Mouse (Mus musculus) frontal cortex, postnatal 36 days (tissue): ENCODE data around the gene Sprr4.
"Not testable (repeated sequence)": the region's sequence is repeated elsewhere in the genome, so short reads cannot be mapped to it uniquely, and the experiment has no call there.

ENCODE experiments used
- DNase-seq, 2 experiments: peaks; one replicate each; pipeline ENCODE4 v3.0.0; 2022; ENCODE audit warnings: low spot score in 2 of 2

Sprr4 gene

GRCm38 (mm10) chr3:92500393-92500792, at the start of gene Sprr4:
Gene Sprr4, minus strand, starts transcription at chr3:92500493.
- DNase-seq, result no peak

- DNase-seq, result no peak
Measured at GRCm38 (mm10) chr3:92534411-92534810, 34.1 kb upstream of the Sprr4 start, which contains the start of gene 2310046K23Rik. Gene 2310046K23Rik, minus strand, starts transcription at chr3:92534511.

GRCm38 (mm10) chr3:92512325-92512724, 12.0 kb upstream of the Sprr4 start:
- peak in 1 of 2 experiments; percentile 33 for DNase-seq

- peak; percentile 13 to 21 for DNase-seq
Measured at GRCm38 (mm10) chr3:92510786-92511185, 10.5 kb upstream of the Sprr4 start.

- DNase-seq, result no peak
Measured at GRCm38 (mm10) chr3:92508185-92508584, 7.9 kb upstream of the Sprr4 start.

GRCm38 (mm10) chr3:92503528-92503927, 3.2 kb upstream of the Sprr4 start:
- DNase-seq, result no peak

- DNase-seq, result not testable (repeated sequence)
Measured at GRCm38 (mm10) chr3:92490262-92490661, 10.0 kb downstream of the Sprr4 start.

- no peak for DNase-seq
Measured at GRCm38 (mm10) chr3:92486307-92486706, 14.0 kb downstream of the Sprr4 start.

- no peak for DNase-seq
Measured at GRCm38 (mm10) chr3:92485863-92486262, 14.4 kb downstream of the Sprr4 start, which contains the start of gene Sprr1a. Gene Sprr1a, minus strand, starts transcription at chr3:92485895.

GRCm38 (mm10) chr3:92481249-92481648, 19.0 kb downstream of the Sprr4 start:
- DNase-seq, result not testable (repeated sequence)

- DNase-seq, result no peak
Measured at GRCm38 (mm10) chr3:92470111-92470510, 30.2 kb downstream of the Sprr4 start.

GRCm38 (mm10) chr3:92467424-92467823, 32.9 kb downstream of the Sprr4 start:
- DNase-seq, result no peak

- no peak for DNase-seq
Measured at GRCm38 (mm10) chr3:92466576-92466975, 33.7 kb downstream of the Sprr4 start.

- no peak for DNase-seq
Measured at GRCm38 (mm10) chr3:92458620-92459019, 41.7 kb downstream of the Sprr4 start, which contains the start of gene Sprr3. Gene Sprr3, minus strand, starts transcription at chr3:92458720.

- DNase-seq, result no peak
Measured at GRCm38 (mm10) chr3:92455151-92455550, 45.1 kb downstream of the Sprr4 start.
